Mouse (Mus musculus) ES-Bruce4 (cell line): Measurements from ENCODE around the gene Nrg3.

Experiments
- CTCF ChIP-seq: IDR thresholded peaks from one replicate; pipeline ENCODE4 v1.8.1; 2011; ENCODE audit warnings: low read depth, low read length
- EP300 ChIP-seq: IDR thresholded peaks from 2 replicates; pipeline ENCODE4 v1.6.1; 2011; ENCODE audit warnings: low read depth, low read length; ENCODE audit not compliant: insufficient read depth
- POLR2A ChIP-seq: IDR thresholded peaks from one replicate; pipeline ENCODE4 v1.8.1; 2011; ENCODE audit warnings: low read length; ENCODE audit not compliant: insufficient read depth

- TF ChIP-seq EP300 = no peak
- TF ChIP-seq POLR2A = no peak
- TF ChIP-seq CTCF = no peak
Measured at GRCm38 (mm10) chr14:39173709-39174108, 299.2 kb downstream of the Nrg3 start.
